Mouse (Mus musculus) forebrain, embryonic 14.5 days (tissue): ENCODE results near the gene Vps52. TPM values are rescaled to one million over a fixed set of nuclear protein-coding genes. Genes with fewer than 3 reads are reported as not detected.
A peak's percentile ranks its signal among the peaks of the same experiment; 100 is the strongest.

Experiments used
- ATAC-seq: fragments of 200-750 bp; cut with Nextera tagmentation; 2 replicates; pipeline ENCODE4 v1.8.0; 2017; ENCODE audit warnings: mild to moderate bottlenecking, moderate library complexity
- DNase-seq: peaks from one replicate; pipeline ENCODE4 v3.0.0-alpha.2; 2015; ENCODE audit warnings: low spot score
- H3K27ac ChIP-seq: fragments of 300-500 bp; sonication (generic); 2 replicates; pipeline ENCODE4 v1.5.1; 2014; ENCODE audit warnings: low read depth, mild to moderate bottlenecking, control low read depth, low read length, moderate library complexity
- H3K27me3 ChIP-seq: fragments of 300-500 bp; sonication (generic); replicated peaks from 2 replicates; pipeline ENCODE4 v1.6.1; 2014; ENCODE audit warnings: low read length, control low read depth, mixed read lengths; ENCODE audit not compliant: control insufficient read depth, insufficient read depth
- H3K36me3 ChIP-seq: fragments of 300-500 bp; sonication (generic); 2 replicates; pipeline ENCODE4 v1.6.1; 2014; ENCODE audit warnings: low read length, control low read depth; ENCODE audit not compliant: control insufficient read depth, insufficient read depth
- H3K4me1 ChIP-seq: fragments of 300-500 bp; sonication (generic); 2 replicates; pipeline ENCODE4 v1.6.1; 2014; ENCODE audit warnings: antibody characterized with exemption, low read length, control low read depth; ENCODE audit not compliant: control insufficient read depth, insufficient read depth
- H3K4me2 ChIP-seq: fragments of 300-500 bp; sonication (generic); 2 replicates; pipeline ENCODE4 v1.6.1; 2014; ENCODE audit warnings: mild to moderate bottlenecking, control low read depth, low read length
- H3K4me3 ChIP-seq: fragments of 300-500 bp; sonication (generic); 2 replicates; pipeline ENCODE4 v1.5.1; 2014; ENCODE audit warnings: low read depth, low read length, control low read depth
- H3K9ac ChIP-seq: fragments of 300-500 bp; sonication (generic); 2 replicates; pipeline ENCODE4 v1.6.1; 2014; ENCODE audit warnings: mild to moderate bottlenecking, low read length, control low read depth, moderate library complexity
- H3K9me3 ChIP-seq: fragments of 300-500 bp; sonication (generic); replicated peaks from 2 replicates; pipeline ENCODE4 v1.6.1; 2016; ENCODE audit warnings: low read length, control low read depth, mixed read lengths; ENCODE audit not compliant: control insufficient read depth
- WGBS: fragments of 180-500 bp; shearing (Covaris S2); extraction: QIAGEN DNeasy Blood & Tissue Kit; methylation state at CpG from one replicate; pipeline ENCODE4 v1.1.7; 2014; 5-methylcytosine and 5-hydroxymethylcytosine counted together
- polyA plus RNA-seq: library from polyadenylated mRNA; unstranded; fragments of >200 nt; fragmentation: Nextera tagmentation; extraction: Ambion mirVana; gene quantifications from 2 replicates; pipeline ENCODE4 v1.2.1, GENCODE M21; 2014

The Vps52 gene
- polyA plus RNA-seq, 1 experiment from 2014 or later: 41.6 TPM

DNA sequence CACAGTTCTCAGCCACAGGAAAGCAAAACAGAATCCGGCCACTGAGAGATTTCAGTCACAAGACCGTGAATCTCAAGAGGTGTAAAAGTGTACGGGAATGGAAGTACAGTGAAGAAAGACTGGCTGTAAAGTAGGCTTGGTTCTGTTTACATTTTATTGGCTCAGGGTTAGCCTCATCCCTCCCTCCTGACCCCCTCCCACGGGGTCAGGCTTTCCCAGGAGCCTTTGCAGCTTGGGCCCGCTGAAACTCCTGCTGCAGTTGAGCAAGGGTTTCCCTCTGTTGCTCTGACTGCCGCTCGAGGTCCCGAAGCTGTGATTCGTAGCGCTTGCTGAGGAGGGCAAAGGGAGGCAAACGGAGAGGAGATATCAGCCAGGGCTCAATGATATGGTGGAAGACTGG lies 16.8 kb upstream of the Vps52 start:
- peaks cover 53% of the 10 kb centered on the region for H3K36me3 ChIP-seq
- H3K4me1 ChIP-seq: peaks cover 10% of the 10 kb centered on the region
- 0 out of 2 replicates have a peak overlapping the region, but pooled peaks have one; percentile 62 for H3K4me3 ChIP-seq
- WGBS: 90% methylated on average over 11 of the region's 11 CpGs
- no peak overlapping the region; the same call in 1 of the 2 replicates for H3K4me2 ChIP-seq
- no peak overlapping the region for H3K27ac ChIP-seq
- no peak for ATAC-seq
- DNase-seq: no peak
- H3K9me3 ChIP-seq: no peaks in the 10 kb centered on the region
- no peak overlapping the region; the same call in 1 of the 2 replicates for H3K9ac ChIP-seq
- no peaks in the 10 kb centered on the region for H3K27me3 ChIP-seq

DNA sequence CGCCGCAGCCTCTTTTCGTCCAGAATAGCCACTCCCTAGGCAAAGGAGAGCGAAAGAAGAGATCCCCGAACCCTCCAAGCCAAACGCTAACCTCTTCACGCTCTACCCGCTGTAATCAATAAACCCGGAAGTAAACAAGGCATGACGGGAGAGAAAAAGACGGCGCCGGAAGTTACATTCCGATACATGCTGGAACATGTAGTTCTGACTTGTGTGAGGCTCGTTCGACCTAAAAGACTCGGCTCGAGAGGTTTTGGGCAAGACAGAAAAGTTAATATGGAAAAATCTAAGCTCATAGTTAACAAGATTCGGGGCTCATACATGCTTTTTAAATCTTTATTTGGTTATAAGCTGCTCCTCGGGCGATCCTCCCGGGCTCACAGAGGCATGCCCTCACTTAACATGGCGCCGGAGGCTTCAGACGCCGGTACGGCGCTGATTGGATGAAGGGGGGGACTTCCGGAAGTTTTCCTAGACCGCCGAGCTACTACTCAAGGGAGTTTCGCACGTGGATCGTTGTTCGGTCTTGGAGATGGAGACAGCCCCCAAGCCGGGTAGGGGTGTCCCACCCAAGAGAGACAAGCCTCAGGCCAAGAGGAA lies 15.3 kb upstream of the Vps52 start, which contains the start of the genes Pfdn6 and Wdr46:
Gene Pfdn6 (minus strand): TSS at position 138 of the 600 bp plus-strand sequence.
Gene Wdr46 (plus strand): TSS at position 455 of the 600 bp plus-strand sequence.
- DNase-seq: peak; percentile 97
- H3K27me3 ChIP-seq: no peaks in the 10 kb centered on the region
- WGBS: under 1% methylated on average over 36 of the region's 36 CpGs
- peak; percentile 95 for ATAC-seq
- peak within 1 kb of the TSS; percentile 68 for H3K9ac ChIP-seq
- H3K4me1 ChIP-seq: peaks cover 10% of the 10 kb centered on the region
- H3K36me3 ChIP-seq: peaks cover 58% of the 10 kb centered on the region
- H3K9me3 ChIP-seq: no peaks in the 10 kb centered on the region
- peak within 1 kb of the TSS; percentile 62 for H3K4me3 ChIP-seq
- peak within 1 kb of the TSS; percentile 94 for H3K4me2 ChIP-seq
- H3K27ac ChIP-seq: no peak within 1 kb of the TSS

DNA sequence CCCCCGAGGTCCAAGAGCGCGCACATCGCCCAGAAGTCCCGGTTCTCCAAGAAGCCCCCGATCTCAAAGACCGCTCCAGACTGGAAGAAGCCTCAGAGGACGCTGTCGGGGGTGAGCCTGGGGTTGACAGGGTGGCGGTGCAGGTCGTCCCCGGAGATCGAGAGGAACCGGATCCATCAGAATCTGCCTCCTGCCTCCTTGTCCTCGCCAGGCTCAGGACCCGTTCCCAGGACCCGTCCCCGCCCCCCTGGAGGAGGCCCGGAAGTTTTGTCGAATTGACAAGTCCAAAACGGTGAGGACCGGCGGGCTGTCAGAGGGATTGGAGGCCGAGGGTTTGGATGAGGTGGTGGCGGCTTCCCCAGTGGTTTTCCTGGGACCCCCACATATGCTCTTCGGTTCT lies 14.6 kb upstream of the Vps52 start:
- peaks cover 58% of the 10 kb centered on the region for H3K36me3 ChIP-seq
- peak overlapping the region; percentile 68 for H3K9ac ChIP-seq
- no peaks in the 10 kb centered on the region for H3K9me3 ChIP-seq
- no peaks in the 10 kb centered on the region for H3K27me3 ChIP-seq
- peak overlapping the region; percentile 94 for H3K4me2 ChIP-seq
- peaks cover 10% of the 10 kb centered on the region for H3K4me1 ChIP-seq
- no peak overlapping the region for H3K27ac ChIP-seq
- DNase-seq: no peak
- ATAC-seq: peak; percentile 2; the same call in 1 of the 2 replicates
- 2% methylated on average over 26 of the region's 26 CpGs for WGBS
- peak overlapping the region; percentile 62 for H3K4me3 ChIP-seq

DNA sequence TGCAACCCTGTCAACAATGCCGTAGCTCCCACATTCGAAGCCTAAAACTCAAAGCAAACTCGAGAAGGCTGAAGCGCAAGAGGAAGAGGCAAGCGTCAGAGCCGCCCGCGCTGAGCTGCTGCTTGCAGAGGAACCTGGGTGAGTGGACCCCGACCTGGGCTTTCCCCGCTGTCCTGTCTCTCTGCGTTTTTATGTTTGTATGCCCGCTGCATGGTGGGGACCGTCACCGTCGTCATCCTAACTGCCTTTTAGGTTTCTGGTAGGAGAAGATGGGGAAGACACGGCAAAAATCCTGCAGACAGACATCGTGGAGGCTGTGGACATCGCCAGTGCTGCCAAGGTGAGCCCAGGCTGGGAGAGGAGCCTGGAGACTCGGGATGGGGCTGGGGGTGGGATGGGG lies 14.2 kb upstream of the Vps52 start:
- no peak overlapping the region for H3K27ac ChIP-seq
- peak overlapping the region; percentile 94 for H3K4me2 ChIP-seq
- H3K4me1 ChIP-seq: peaks cover 10% of the 10 kb centered on the region
- ATAC-seq (no peak), DNase-seq (no peak)
- H3K36me3 ChIP-seq: peaks cover 62% of the 10 kb centered on the region
- H3K27me3 ChIP-seq: no peaks in the 10 kb centered on the region
- H3K9ac ChIP-seq: peak overlapping the region; percentile 68
- no peaks in the 10 kb centered on the region for H3K9me3 ChIP-seq
- H3K4me3 ChIP-seq: peak overlapping the region; percentile 62
- 69% methylated on average over 19 of the region's 19 CpGs for WGBS

DNA sequence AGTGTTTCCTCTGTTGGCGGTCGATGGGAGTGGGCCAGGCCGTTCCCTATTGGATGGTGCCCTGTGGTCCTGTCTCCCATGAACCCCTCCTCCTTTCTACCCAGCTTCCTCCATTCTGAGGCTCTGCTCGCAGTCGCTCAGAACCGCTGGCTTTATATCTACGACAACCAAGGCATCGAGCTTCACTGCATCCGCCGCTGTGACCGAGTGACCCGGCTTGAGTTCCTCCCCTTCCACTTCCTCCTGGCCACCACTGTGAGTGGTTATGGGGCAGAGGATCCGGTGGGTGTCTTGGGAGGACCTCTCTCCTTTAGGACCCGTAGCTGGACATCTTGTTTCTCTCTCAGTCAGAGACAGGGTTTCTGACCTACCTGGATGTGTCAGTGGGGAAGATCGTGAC lies 12.2 kb upstream of the Vps52 start:
- ATAC-seq (no peak), DNase-seq (no peak)
- Histone ChIP-seq H3K27me3 (no peaks in the 10 kb centered on the region), H3K9ac (no peak overlapping the region), H3K36me3 (peaks cover 58% of the 10 kb centered on the region), H3K9me3 (no peaks in the 10 kb centered on the region), H3K27ac (no peak overlapping the region), H3K4me1 (peaks cover 10% of the 10 kb centered on the region), H3K4me3 (no peak overlapping the region), H3K4me2 (no peak overlapping the region)
- 95% methylated on average over 15 of the region's 15 CpGs for WGBS

DNA sequence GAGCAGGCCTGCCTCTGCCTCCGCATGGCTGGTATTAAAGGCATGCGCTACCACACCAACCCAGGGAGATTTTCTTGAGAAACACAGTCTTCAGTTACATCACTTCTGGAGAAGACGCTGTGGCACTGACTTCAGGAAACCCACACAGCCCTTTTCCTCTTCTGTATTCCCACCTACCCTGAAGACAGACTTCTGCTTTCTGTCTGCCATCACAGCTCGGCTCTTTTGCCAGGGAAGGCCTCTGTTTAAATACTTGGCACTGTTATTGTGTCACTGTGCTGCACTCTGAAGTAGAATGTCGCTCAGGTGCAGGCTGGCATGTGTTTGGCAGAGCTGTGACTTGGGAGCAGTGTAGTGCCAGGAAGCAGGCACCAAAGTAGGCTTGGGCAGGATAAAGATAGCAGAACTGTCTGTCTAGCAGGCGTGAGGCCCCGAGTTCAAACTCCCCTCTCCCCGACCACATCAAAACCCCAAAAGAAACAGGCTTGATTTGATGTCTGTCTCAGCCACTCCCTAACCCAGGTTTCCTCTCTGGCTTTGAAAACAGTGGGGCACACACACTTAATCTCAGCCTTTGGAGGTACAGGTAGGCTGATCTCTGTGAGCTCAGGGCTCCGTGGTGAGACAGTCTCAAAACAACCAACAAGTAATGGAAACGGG lies 8.1 kb upstream of the Vps52 start:
- peaks cover 13% of the 10 kb centered on the region for H3K4me1 ChIP-seq
- 90% methylated on average over 10 of the region's 10 CpGs for WGBS
- H3K4me3 ChIP-seq: no peak overlapping the region
- DNase-seq (no peak), ATAC-seq (no peak)
- no peaks in the 10 kb centered on the region for H3K27me3 ChIP-seq
- H3K36me3 ChIP-seq: peaks cover 81% of the 10 kb centered on the region
- H3K4me2 ChIP-seq: no peak overlapping the region
- no peak overlapping the region for H3K27ac ChIP-seq
- H3K9ac ChIP-seq: no peak overlapping the region
- no peaks in the 10 kb centered on the region for H3K9me3 ChIP-seq

DNA sequence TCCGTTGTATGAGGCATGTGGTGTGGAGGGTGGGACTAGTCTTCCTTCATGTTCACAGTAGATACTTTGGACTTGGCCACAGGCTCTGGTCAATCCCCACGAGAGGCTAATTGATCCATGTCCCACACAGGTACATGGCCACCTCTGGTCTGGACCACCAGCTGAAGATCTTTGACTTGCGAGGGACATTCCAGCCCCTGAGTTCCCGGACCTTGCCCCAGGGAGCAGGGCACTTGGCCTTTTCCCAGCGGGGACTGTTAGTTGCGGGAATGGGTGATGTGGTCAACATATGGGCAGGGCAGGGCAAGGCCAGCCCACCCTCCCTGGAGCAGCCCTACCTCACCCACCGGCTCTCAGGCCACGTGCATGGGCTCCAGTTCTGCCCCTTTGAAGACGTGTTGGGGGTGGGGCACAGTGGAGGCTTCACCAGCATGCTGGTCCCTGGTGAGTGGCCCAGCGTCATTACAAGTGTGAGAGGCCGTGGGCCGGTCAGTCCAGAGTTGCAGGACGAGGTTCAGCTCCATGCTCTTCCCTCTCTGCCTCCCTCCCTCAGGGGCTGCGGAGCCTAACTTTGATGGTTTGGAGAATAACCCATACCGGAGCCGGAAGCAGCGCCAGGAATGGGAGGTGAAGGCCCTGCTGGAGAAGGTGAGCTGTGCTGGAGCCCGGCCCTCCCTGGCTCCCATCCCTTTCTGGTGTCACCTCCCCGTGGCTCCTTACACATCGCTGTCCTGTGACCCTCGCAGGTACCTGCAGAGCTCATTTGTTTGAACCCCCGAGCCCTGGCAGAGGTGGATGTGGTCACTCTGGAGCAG lies 7.3 kb upstream of the Vps52 start:
- Histone ChIP-seq H3K4me3 (no peak overlapping the region), H3K36me3 (peaks cover 83% of the 10 kb centered on the region), H3K4me1 (peaks cover 13% of the 10 kb centered on the region), H3K4me2 (no peak overlapping the region), H3K9ac (no peak overlapping the region), H3K27ac (no peak overlapping the region), H3K9me3 (no peaks in the 10 kb centered on the region), H3K27me3 (no peaks in the 10 kb centered on the region)
- no peak for DNase-seq
- ATAC-seq: no peak
- WGBS: 90% methylated on average over 22 of the region's 22 CpGs

DNA sequence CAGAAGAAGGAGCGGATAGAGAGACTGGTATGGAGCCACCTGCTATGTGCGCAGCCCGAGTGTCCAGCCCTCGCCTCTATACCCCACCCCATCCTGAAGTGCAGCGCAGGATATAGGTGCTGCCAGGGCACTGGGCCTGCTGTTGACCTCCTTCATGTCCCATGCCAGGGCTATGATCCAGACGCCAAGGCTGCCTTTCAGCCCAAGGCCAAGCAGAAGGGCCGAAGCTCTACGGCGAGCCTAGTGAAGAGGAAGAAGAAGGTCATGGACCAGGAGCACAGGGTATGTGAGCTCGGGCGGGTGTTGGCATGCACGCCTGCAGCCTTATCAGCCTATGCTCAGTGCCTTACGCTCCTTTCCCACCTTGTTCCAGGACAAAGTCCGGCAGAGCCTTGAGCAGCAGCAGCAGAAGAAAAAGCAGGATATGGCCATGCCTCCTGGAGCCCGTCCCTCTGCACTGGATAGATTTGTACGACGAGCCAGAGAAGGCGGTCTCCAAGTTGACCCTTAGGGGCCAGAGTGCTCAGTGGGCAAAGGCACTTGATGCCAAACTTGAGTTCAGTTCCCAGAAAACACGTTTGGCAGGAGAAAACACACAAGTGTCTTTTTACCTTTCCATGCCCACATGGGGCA lies 6.6 kb upstream of the Vps52 start:
- H3K36me3 ChIP-seq: peaks cover 83% of the 10 kb centered on the region
- H3K4me3 ChIP-seq: no peak overlapping the region
- 91% methylated on average over 19 of the region's 19 CpGs for WGBS
- no peak for DNase-seq
- no peak overlapping the region for H3K9ac ChIP-seq
- no peak overlapping the region for H3K27ac ChIP-seq
- H3K4me2 ChIP-seq: no peak overlapping the region
- no peaks in the 10 kb centered on the region for H3K27me3 ChIP-seq
- H3K4me1 ChIP-seq: peaks cover 15% of the 10 kb centered on the region
- ATAC-seq: no peak
- no peaks in the 10 kb centered on the region for H3K9me3 ChIP-seq
